Mouse (Mus musculus) forelimb bud, embryonic 11.5 days (tissue): ENCODE measurements around the gene Ankra2.

Experiments
- DNase-seq: peaks from one replicate; pipeline ENCODE4 v3.0.0-alpha.2; 2012; ENCODE audit warnings: low read depth, low spot score

Gene Ankra2

GRCm38 (mm10) chr13:98262636-98263457 is at the start of gene Ankra2, which contains the start of gene Utp15:
Gene Ankra2 (plus strand): TSS chr13:98263074.
Gene Utp15 (minus strand): TSS chr13:98263041.
- DNase-seq: peak; percentile 100

DNA sequence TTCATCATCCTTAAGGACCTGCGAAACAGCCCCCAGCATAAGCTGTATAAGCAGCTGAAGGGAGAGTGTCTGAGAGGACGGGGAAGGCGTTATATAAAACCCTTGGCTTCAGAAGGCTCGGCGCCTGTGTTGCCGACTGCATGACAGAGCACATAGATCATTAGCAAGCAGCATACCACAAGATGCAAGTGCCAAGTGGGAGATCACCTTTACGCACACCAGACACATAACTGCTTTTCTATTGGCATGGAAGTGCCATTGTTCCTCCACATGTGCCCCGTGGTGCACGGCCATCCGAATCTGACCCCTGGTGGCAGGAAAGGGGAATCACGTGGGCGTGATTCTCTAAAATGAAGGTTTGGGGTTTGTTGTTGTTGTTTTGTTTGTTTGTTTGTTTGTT is 40.0 kb upstream of the Ankra2 start:
- peak; percentile 49 for DNase-seq

GRCm38 (mm10) chr13:98226225-98226624 is 36.6 kb upstream of the Ankra2 start:
- DNase-seq: no peak

DNA sequence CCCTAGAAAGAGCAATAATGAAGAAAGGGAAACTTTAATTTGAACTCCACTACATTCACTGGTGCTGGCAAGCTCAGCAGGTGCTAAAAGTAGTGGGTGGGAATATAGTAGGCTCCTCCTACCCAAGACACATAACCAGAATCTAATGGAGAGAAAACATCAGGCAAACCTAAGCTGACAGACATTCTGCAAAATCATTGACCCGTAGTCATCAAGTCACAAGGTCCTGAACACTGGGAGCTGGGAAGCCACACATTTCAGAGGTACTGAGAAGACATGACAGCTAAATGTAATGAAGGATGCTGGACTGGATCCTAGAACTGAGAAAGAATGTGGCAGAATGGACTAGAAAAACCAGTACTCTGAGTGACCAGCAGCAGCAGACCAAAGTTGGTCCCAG is 32.4 kb upstream of the Ankra2 start:
- DNase-seq: no peak

- no peak for DNase-seq
These were observed 27.4 kb upstream of the Ankra2 start for GRCm38 (mm10) chr13:98235451-98235850.

DNA sequence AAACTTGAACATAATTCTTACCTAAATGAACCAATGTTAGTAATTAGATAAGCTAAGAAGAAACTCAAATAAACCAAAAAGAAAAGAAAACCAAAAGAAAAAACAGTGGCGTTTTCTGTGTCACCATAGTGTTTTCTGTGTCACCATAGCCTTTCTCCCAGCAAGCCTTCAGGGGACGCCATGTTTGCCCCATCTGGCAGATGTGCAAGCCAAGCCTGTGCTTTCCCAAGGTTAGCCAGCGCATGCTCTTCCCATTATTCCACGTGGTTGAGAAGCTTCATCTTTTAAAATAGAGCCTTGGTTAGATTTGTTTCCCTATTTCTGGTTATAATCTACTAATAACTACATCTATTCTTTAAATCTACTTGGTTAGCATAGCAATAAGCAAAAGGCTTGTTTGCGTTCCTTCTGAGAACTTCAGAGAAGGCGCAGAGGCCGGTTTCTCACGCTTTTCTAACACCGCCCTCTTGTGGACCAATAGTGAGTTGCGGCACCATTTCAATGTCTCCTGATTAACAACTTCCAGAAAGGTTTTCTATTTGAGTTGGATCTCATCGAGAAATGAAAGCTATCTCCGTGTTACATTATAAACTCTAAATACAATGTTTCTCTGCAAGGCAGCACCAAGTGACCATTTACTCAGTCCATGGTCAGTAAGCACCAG is 22.8 kb upstream of the Ankra2 start:
- DNase-seq: peak; percentile 74

- DNase-seq: no peak
These were observed 21.2 kb upstream of the Ankra2 start for GRCm38 (mm10) chr13:98241531-98242282.

DNA sequence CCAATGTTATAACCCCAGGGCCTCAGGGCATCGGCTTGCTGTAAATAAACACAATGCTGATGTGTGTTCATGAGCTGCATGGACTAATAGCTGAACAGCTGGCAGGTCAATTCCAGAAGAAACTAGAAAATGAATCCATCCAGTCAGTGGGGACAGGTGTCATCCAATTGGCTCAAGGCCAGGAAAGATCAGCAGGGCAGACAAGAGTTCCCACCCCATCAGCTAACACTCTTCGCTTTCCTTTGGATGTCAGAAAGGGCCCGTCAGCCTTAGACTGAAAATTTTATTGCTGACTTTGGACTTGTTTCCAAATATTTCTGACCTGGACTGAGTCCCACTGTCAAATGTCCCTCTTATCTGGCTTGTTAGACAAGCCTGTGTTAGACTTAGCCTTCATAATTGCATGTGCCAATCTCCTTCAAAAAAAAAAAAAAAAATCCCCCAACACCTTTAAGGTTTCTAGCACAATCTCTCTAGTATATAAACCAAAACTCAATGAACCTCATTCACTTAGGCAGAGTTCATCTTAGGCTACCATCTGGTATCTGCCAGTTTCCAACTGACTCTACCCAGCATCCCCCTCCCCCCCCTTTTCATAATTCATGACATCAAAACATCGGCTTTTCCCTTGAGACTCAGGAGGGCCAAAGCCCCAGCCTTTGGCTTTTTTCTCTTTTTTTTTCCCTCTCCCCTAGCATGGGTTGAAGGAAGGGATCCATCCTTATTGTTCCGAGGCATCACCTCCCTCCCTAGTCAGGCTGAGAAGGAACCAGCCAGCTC is 18.1 kb upstream of the Ankra2 start:
- DNase-seq: no peak

GRCm38 (mm10) chr13:98245386-98245785 is 17.5 kb upstream of the Ankra2 start:
- DNase-seq: no peak

DNA sequence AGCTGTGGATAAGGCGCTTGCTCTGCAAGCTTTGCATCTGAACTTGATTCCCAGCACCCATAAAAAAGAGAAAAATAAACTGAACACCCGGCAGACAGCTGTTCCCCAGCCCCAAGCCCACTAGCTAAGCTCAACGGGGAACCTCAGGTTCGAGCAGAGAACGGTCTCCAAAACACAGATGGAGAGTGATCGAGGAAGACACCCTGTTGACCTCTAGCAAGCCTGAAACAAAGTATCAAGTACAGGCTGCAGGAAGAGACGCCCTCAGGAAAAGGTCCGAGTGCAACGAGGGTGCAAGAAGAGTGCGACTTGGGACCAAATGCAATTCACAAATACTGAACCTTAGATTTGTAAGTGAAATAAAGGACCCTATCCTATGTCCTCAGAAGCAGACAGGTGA is 13.3 kb upstream of the Ankra2 start:
- no peak for DNase-seq

GRCm38 (mm10) chr13:98254921-98255320 is 8.0 kb upstream of the Ankra2 start:
- no peak for DNase-seq

GRCm38 (mm10) chr13:98263458-98263987 is 649 bp downstream of the Ankra2 start:
- DNase-seq: no peak

- no peak for DNase-seq
These were observed 1.2 kb downstream of the Ankra2 start for GRCm38 (mm10) chr13:98264111-98264510.

DNA sequence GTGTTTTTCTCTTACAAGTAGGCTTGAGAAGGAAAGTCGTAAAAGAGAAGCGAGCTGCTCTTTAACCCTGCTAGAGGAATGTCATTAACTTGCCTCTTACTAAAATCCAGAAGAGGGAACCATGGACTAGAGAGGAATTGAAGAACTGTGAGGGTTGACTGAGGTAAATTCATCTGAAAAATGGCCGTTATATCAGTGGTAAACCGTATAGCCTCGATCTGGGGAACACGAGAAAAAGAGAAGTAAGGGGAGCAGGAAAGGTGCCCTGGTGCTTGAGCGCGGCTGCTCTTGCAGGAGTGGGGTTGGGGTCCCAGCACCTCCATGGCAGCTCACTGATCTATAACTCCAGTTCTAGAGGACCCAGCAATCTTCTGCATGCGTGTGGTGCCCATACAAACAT is 11.1 kb downstream of the Ankra2 start:
- DNase-seq: no peak

- no peak for DNase-seq
These were observed 12.8 kb downstream of the Ankra2 start for GRCm38 (mm10) chr13:98275646-98276045.

GRCm38 (mm10) chr13:98276253-98276652 is 13.4 kb downstream of the Ankra2 start:
- DNase-seq: no peak

- no peak for DNase-seq
These were observed 14.6 kb downstream of the Ankra2 start for GRCm38 (mm10) chr13:98277501-98277900.

DNA sequence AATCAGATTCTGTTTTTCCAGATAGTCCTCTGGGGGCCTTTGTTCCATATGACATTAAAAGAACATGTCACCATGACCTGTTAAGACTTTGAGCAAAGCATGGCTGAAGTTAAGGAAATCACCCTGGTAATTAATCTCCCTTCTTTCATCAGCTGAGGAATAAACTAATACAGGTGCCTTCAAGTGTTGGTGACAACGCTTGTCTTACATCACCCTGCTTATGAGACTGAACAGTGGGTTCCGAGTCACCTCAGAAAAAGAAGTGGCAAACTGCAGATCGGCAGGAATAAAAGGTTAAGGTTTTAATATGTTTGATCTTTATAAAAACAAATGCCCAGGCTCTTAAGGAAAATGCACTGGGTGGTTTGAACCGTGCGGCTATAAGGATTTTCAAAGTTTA is 16.8 kb downstream of the Ankra2 start, which contains the start of gene Gm21976:
Gm21976 (plus strand) TSS at position 202 of the 400 bp plus-strand sequence.
- peak; percentile 59 for DNase-seq

GRCm38 (mm10) chr13:98280990-98281650 is 18.2 kb downstream of the Ankra2 start:
- no peak for DNase-seq

DNA sequence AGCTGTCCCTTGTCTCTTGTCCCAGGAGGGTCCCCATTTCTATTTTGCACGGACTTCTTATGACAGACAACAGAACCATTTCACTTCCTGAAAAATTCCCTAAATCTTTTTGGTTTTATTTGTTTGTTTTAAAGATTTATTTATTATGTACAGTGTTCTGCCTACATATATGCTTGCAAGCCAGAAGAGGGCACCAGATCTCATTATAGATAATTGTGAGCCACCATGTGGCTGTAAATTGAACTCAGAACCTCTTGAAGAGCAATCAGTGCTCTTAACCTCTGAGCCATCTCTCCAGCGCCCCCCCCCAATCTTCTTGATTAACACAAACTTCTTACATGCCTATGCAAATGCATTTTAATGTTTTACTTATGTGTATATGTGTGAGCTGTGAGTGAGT is 27.8 kb downstream of the Ankra2 start:
- no peak for DNase-seq

DNA sequence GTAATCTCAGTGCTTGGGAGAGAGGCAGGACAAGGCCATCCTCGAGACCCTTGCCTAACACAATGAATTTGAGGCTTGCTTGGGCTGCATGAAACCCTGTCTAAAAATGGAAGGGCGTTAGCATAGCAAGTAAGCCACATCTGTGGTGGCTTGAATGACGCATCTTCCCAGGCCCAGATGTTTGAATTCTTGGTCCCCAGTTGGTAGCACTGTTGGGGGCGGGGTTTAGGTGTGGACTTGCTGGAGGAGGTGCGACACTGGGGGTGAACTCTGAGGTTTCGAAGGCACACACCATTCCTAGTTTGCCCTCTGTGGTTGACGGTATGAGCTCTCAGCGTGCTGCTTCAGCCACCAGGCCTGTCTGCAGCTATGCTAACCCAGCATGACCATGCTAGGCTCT is 28.8 kb downstream of the Ankra2 start:
- DNase-seq: no peak
